Mouse (Mus musculus) forebrain, embryonic 12.5 days (tissue): ENCODE measurements around the gene Mpo. TPM values are rescaled to one million over a fixed set of nuclear protein-coding genes. Genes with fewer than 3 reads are reported as not detected.

Source experiments
- ATAC-seq: fragments of 200-750 bp; cut with Nextera tagmentation; 2 replicates; pipeline ENCODE4 v1.8.0; 2017; ENCODE audit warnings: moderate TSS enrichment; ENCODE audit not compliant: low FRiP score
- H3K27ac ChIP-seq: fragments of 300-500 bp; sonication (generic); 2 replicates; pipeline ENCODE4 v1.5.1; 2016; ENCODE audit warnings: mild to moderate bottlenecking
- H3K27me3 ChIP-seq: fragments of 300-500 bp; sonication (generic); 2 replicates; pipeline ENCODE4 v1.6.1; 2016; ENCODE audit warnings: mild to moderate bottlenecking
- H3K36me3 ChIP-seq: fragments of 300-500 bp; sonication (generic); replicated peaks from 2 replicates; pipeline ENCODE4 v1.6.1; 2016; ENCODE audit warnings: mild to moderate bottlenecking
- H3K4me1 ChIP-seq: fragments of 300-500 bp; sonication (generic); 2 replicates; pipeline ENCODE4 v1.6.1; 2016
- H3K4me2 ChIP-seq: fragments of 300-500 bp; sonication (generic); 2 replicates; pipeline ENCODE4 v1.6.1; 2016; ENCODE audit warnings: mild to moderate bottlenecking, moderate library complexity
- H3K4me3 ChIP-seq: fragments of 300-500 bp; sonication (generic); replicated peaks from 2 replicates; pipeline ENCODE4 v1.5.1; 2016; ENCODE audit warnings: mild to moderate bottlenecking
- H3K9ac ChIP-seq: fragments of 300-500 bp; sonication (generic); 2 replicates; pipeline ENCODE4 v1.6.1; 2016; ENCODE audit warnings: mild to moderate bottlenecking
- H3K9me3 ChIP-seq: fragments of 300-500 bp; sonication (generic); 2 replicates; pipeline ENCODE4 v1.6.1; 2016
- WGBS: fragments of 180-500 bp; shearing (Covaris S2); methylation state at CpG from one replicate; pipeline ENCODE4 v1.1.7; 2016; 5-methylcytosine and 5-hydroxymethylcytosine counted together
- polyA plus RNA-seq: library from polyadenylated mRNA; unstranded; fragments of >200 nt; fragmentation: Nextera tagmentation; extraction: Ambion mirVana; gene quantifications from 2 replicates; pipeline ENCODE4 v1.2.1, GENCODE M21; 2016

Mpo gene
- polyA plus RNA-seq, 1 experiment from 2014 or later: 1.1 TPM

GRCm38 (mm10) chr11:87760301-87761081 is 32.9 kb upstream of the Mpo start, which contains the start of gene Tspoap1:
TSS of gene Tspoap1 (plus strand) at chr11:87760541.
- 5% methylated on average over 23 of the region's 23 CpGs for WGBS
- Histone ChIP-seq H3K4me3 (peak within 1 kb of the TSS; percentile 67), H3K27ac (peak within 1 kb of the TSS; percentile 63), H3K36me3 (no peaks in the 10 kb centered on the region), H3K9me3 (no peaks in the 10 kb centered on the region), H3K4me2 (peak within 1 kb of the TSS; percentile 98), H3K9ac (peak within 1 kb of the TSS; percentile 52), H3K4me1 (peaks cover 57% of the 10 kb centered on the region), H3K27me3 (peaks cover 52% of the 10 kb centered on the region)
- peak; percentile 81 for ATAC-seq

- Histone ChIP-seq H3K4me3 (peak overlapping the region; percentile 67), H3K4me2 (peak overlapping the region; percentile 98), H3K9me3 (no peaks in the 10 kb centered on the region), H3K36me3 (no peaks in the 10 kb centered on the region), H3K9ac (peak overlapping the region; percentile 52), H3K4me1 (peaks cover 59% of the 10 kb centered on the region), H3K27me3 (peaks cover 59% of the 10 kb centered on the region), H3K27ac (no peak overlapping the region)
- 60% methylated on average over 11 of the region's 11 CpGs for WGBS
- no peak for ATAC-seq
These were observed 32.1 kb upstream of the Mpo start for GRCm38 (mm10) chr11:87761181-87761721.

GRCm38 (mm10) chr11:87761806-87762701 is 31.3 kb upstream of the Mpo start:
- H3K9me3 ChIP-seq: no peaks in the 10 kb centered on the region
- peak overlapping the region; percentile 98 for H3K4me2 ChIP-seq
- no peak for ATAC-seq
- peaks cover 59% of the 10 kb centered on the region for H3K4me1 ChIP-seq
- H3K9ac ChIP-seq: peak overlapping the region; percentile 82
- no peaks in the 10 kb centered on the region for H3K36me3 ChIP-seq
- WGBS: 79% methylated on average over 14 of the region's 14 CpGs
- peaks cover 60% of the 10 kb centered on the region for H3K27me3 ChIP-seq
- H3K27ac ChIP-seq: 0 out of 2 replicates have a peak overlapping the region, but pooled peaks have one; percentile 47
- H3K4me3 ChIP-seq: peak overlapping the region; percentile 67

- 41% methylated on average over 12 of the region's 12 CpGs for WGBS
These were observed 30.5 kb upstream of the Mpo start for GRCm38 (mm10) chr11:87762702-87763385.

GRCm38 (mm10) chr11:87763511-87763987 is 29.8 kb upstream of the Mpo start:
- ATAC-seq: peak; percentile 67

More at GRCm38 (mm10) chr11:87762702-87763385, 30.5 kb upstream of the Mpo start:
- H3K9me3 ChIP-seq: no peaks in the 10 kb centered on the region
- peaks cover 60% of the 10 kb centered on the region for H3K27me3 ChIP-seq
- H3K27ac ChIP-seq: peak overlapping the region; percentile 47
- H3K9ac ChIP-seq: peak overlapping the region; percentile 82
- H3K36me3 ChIP-seq: no peaks in the 10 kb centered on the region
- H3K4me2 ChIP-seq: peak overlapping the region; percentile 98
- peak overlapping the region; percentile 67 for H3K4me3 ChIP-seq
- peaks cover 59% of the 10 kb centered on the region for H3K4me1 ChIP-seq
- no peak for ATAC-seq

GRCm38 (mm10) chr11:87763988-87764876 is 29.1 kb upstream of the Mpo start:
- ATAC-seq: peak; percentile 30
- Histone ChIP-seq H3K4me2 (peak overlapping the region; percentile 98), H3K9me3 (no peaks in the 10 kb centered on the region)

More at GRCm38 (mm10) chr11:87763511-87763987, 29.8 kb upstream of the Mpo start:
- peak overlapping the region; percentile 82 for H3K9ac ChIP-seq
- 1% methylated on average over 17 of the region's 17 CpGs for WGBS
- H3K4me3 ChIP-seq: peak overlapping the region; percentile 67
- H3K9me3 ChIP-seq: no peaks in the 10 kb centered on the region
- peak overlapping the region; percentile 98 for H3K4me2 ChIP-seq
- H3K4me1 ChIP-seq: peaks cover 59% of the 10 kb centered on the region
- peak overlapping the region; percentile 71 for H3K27ac ChIP-seq
- peaks cover 4% of the 10 kb centered on the region; the same call in 1 of the 2 replicates for H3K36me3 ChIP-seq
- H3K27me3 ChIP-seq: peaks cover 55% of the 10 kb centered on the region

GRCm38 (mm10) chr11:87768745-87769144 is 24.6 kb upstream of the Mpo start:
- 90% methylated on average over 4 of the region's 4 CpGs for WGBS
- Histone ChIP-seq H3K9me3 (no peaks in the 10 kb centered on the region), H3K4me1 (peaks cover 18% of the 10 kb centered on the region), H3K4me3 (no peak overlapping the region), H3K4me2 (no peak overlapping the region), H3K27ac (no peak overlapping the region), H3K9ac (no peak overlapping the region), H3K36me3 (peaks cover 21% of the 10 kb centered on the region; the same call in 1 of the 2 replicates), H3K27me3 (peaks cover 18% of the 10 kb centered on the region)
- ATAC-seq: no peak

More at GRCm38 (mm10) chr11:87763988-87764876, 29.1 kb upstream of the Mpo start:
- under 1% methylated on average over 64 of the region's 65 CpGs for WGBS
- Histone ChIP-seq H3K9ac (peak overlapping the region; percentile 82), H3K4me1 (peaks cover 59% of the 10 kb centered on the region), H3K4me3 (peak overlapping the region; percentile 67), H3K27ac (peak overlapping the region; percentile 71), H3K36me3 (peaks cover 6% of the 10 kb centered on the region; the same call in 1 of the 2 replicates), H3K27me3 (peaks cover 55% of the 10 kb centered on the region)

GRCm38 (mm10) chr11:87770989-87771388 is 22.4 kb upstream of the Mpo start:
- no peaks in the 10 kb centered on the region for H3K4me1 ChIP-seq
- 67% methylated on average over 3 of the region's 3 CpGs for WGBS
- no peaks in the 10 kb centered on the region for H3K9me3 ChIP-seq
- no peak overlapping the region for H3K9ac ChIP-seq
- no peak overlapping the region for H3K27ac ChIP-seq
- H3K4me2 ChIP-seq: no peak overlapping the region
- peaks cover 4% of the 10 kb centered on the region; the same call in 1 of the 2 replicates for H3K27me3 ChIP-seq
- ATAC-seq: no peak
- no peak overlapping the region for H3K4me3 ChIP-seq
- H3K36me3 ChIP-seq: peaks cover 34% of the 10 kb centered on the region; the same call in 1 of the 2 replicates

- Histone ChIP-seq H3K36me3 (peaks cover 42% of the 10 kb centered on the region; the same call in 1 of the 2 replicates), H3K9me3 (no peaks in the 10 kb centered on the region), H3K4me2 (no peak overlapping the region), H3K4me1 (peaks cover under 1% of the 10 kb centered on the region; the same call in 1 of the 2 replicates), H3K27ac (no peak overlapping the region), H3K9ac (no peak overlapping the region), H3K27me3 (peaks cover 5% of the 10 kb centered on the region; the same call in 1 of the 2 replicates), H3K4me3 (no peak overlapping the region)
- 92% methylated on average over 3 of the region's 3 CpGs for WGBS
- no peak for ATAC-seq
These were observed 21.0 kb upstream of the Mpo start for GRCm38 (mm10) chr11:87772354-87772753.

GRCm38 (mm10) chr11:87778100-87778765 is 15.1 kb upstream of the Mpo start:
- H3K36me3 ChIP-seq: peaks cover 28% of the 10 kb centered on the region
- peak overlapping the region; percentile 50 for H3K9ac ChIP-seq
- WGBS: 12% methylated on average over 32 of the region's 32 CpGs
- H3K9me3 ChIP-seq: no peaks in the 10 kb centered on the region
- H3K27ac ChIP-seq: peak overlapping the region; percentile 26; the same call in 1 of the 2 replicates
- H3K27me3 ChIP-seq: peaks cover 9% of the 10 kb centered on the region; the same call in 1 of the 2 replicates
- peak; percentile 86 for ATAC-seq
- H3K4me3 ChIP-seq: peak overlapping the region; percentile 34
- H3K4me1 ChIP-seq: peaks cover 19% of the 10 kb centered on the region
- peak overlapping the region; percentile 57 for H3K4me2 ChIP-seq
